Mouse (Mus musculus): Measurements from ENCODE around the gene Rasl2-9. TPM values are rescaled to one million over a fixed set of nuclear protein-coding genes. Genes with fewer than 3 reads are reported as not detected.
A peak's percentile ranks its signal among the peaks of the same experiment; 100 is the strongest.
"Not testable (repeated sequence)": the region's sequence is repeated elsewhere in the genome, so short reads cannot be mapped to it uniquely, and the experiment has no call there.

Rasl2-9 gene
- polyA plus RNA-seq, 1 experiment from 2014 or later, result 0.41 TPM

DNA sequence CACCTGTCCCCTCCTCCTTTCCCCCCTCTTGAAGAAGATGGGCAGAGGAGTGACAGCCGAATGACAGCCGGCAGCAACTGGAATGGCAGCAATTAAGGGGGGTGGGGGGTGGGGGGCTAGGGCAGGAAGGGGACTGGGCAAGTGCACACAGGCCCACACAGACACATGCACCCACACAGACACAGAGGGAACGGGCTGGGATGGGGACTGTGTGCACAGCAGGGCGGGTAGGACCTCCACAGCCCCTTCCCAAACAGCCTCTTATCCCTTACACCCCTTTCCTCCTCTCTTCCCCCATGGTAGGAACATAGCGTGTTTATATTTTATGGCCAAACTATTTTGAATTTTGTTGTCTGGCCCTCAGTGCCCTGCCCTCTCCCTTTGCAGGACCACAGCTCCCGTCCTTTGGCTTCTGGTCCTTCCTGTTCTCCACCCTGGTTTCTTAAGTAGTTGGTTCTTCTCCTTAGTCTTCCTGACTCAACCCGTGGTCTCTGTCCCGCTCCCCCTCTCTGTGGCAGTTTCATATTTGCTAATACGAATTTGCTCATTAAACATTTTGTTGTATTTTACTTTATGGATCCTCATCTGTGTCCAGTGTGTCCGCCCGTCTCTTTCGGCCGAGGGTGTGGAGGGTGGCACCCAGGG lies 46.3 kb downstream of the Rasl2-9 start:
- H3K4me1 ChIP-seq, H3K27me3 ChIP-seq, H3K9me3 ChIP-seq: not testable (repeated sequence)
- 53% methylated on average over 9 of the region's 13 CpGs for WGBS
- Histone ChIP-seq H3K4me2 (replicated peaks) (peak overlapping the region; percentile 83), H3K9ac (replicated peaks) (peak overlapping the region; percentile 44; the same call in 1 of the 2 replicates), H3K4me3 (peak overlapping the region; percentile 99), H3K36me3 (peaks cover 55% of the 10 kb centered on the region), H3K27ac (replicated peaks) (peak overlapping the region; percentile 89)
- peak; percentile 19 for ATAC-seq (ENCODE audit: low FRiP score, low read depth)

GRCm38 (mm10) chr7:5076931-5077330 lies 48.8 kb downstream of the Rasl2-9 start:
- no peak overlapping the region for H3K4me3 ChIP-seq
- H3K9me3 ChIP-seq, result no peaks in the 10 kb centered on the region
- no peak overlapping the region for H3K27ac ChIP-seq (replicated peaks)
- H3K9ac ChIP-seq (replicated peaks), result no peak overlapping the region
- H3K4me2 ChIP-seq (replicated peaks), result no peak overlapping the region
- H3K27me3 ChIP-seq, result no peaks in the 10 kb centered on the region
- no peak for ATAC-seq (ENCODE audit: low FRiP score, low read depth)
- peaks cover 68% of the 10 kb centered on the region for H3K36me3 ChIP-seq
- 94% methylated on average over 2 of the region's 2 CpGs for WGBS
- peaks cover 10% of the 10 kb centered on the region for H3K4me1 ChIP-seq

GRCm38 (mm10) chr7:5074984-5075383 lies 50.8 kb downstream of the Rasl2-9 start:
- H3K4me2 ChIP-seq (replicated peaks), result no peak overlapping the region
- no peaks in the 10 kb centered on the region for H3K27me3 ChIP-seq
- no peak overlapping the region for H3K9ac ChIP-seq (replicated peaks)
- no peaks in the 10 kb centered on the region for H3K9me3 ChIP-seq
- H3K4me1 ChIP-seq, result no peaks in the 10 kb centered on the region
- no peak for ATAC-seq (ENCODE audit: low FRiP score, low read depth)
- H3K36me3 ChIP-seq, result peaks cover 87% of the 10 kb centered on the region
- 90% methylated on average over 5 of the region's 5 CpGs for WGBS
- no peak overlapping the region for H3K27ac ChIP-seq (replicated peaks)
- H3K4me3 ChIP-seq, result no peak overlapping the region

Small RNA genes within 50 kb of the gene (microRNA-seq; reads per million reads assigned to microRNA genes)
- not detected for gene Gm26217

Other genes with a start within 250 kb of the Rasl2-9 start
- 0.68 and 0.80 TPM in 2 replicates for gene Isoc2a, start 248.8 kb downstream of the Rasl2-9 start, polyA plus RNA-seq (2016; fragmentation: Nextera tagmentation; extraction: Ambion mirVana)
- gene Gm36210, start 219.4 kb downstream of the Rasl2-9 start, polyA plus RNA-seq (2016; fragmentation: Nextera tagmentation; extraction: Ambion mirVana), result not detected in 2 replicates
- gene Zfp628, start 210.7 kb downstream of the Rasl2-9 start, polyA plus RNA-seq (2016; fragmentation: Nextera tagmentation; extraction: Ambion mirVana), result 4.7 and 4.9 TPM in 2 replicates
- 15.1 and 16.6 TPM in 2 replicates for gene Nat14, start 203.9 kb downstream of the Rasl2-9 start, polyA plus RNA-seq (2016; fragmentation: Nextera tagmentation; extraction: Ambion mirVana)
- 1.6 and 2.0 TPM in 2 replicates for gene Ssc5d, start 200.2 kb downstream of the Rasl2-9 start, polyA plus RNA-seq (2016; fragmentation: Nextera tagmentation; extraction: Ambion mirVana)
- gene Sbk2, start 161.5 kb downstream of the Rasl2-9 start, polyA plus RNA-seq (2016; fragmentation: Nextera tagmentation; extraction: Ambion mirVana), result 0.18 TPM in 1 of 2 replicates, not detected in the other
- 0.14 TPM in 1 of 2 replicates, not detected in the other for gene Sbk3, start 154.8 kb downstream of the Rasl2-9 start, polyA plus RNA-seq (2016; fragmentation: Nextera tagmentation; extraction: Ambion mirVana)
- 60.9 and 68.8 TPM in 2 replicates for gene Zfp579, start 129.8 kb downstream of the Rasl2-9 start, polyA plus RNA-seq (2016; fragmentation: Nextera tagmentation; extraction: Ambion mirVana)
- 7.5 and 9.3 TPM in 2 replicates for gene Zfp524, start 111.5 kb downstream of the Rasl2-9 start, polyA plus RNA-seq (2016; fragmentation: Nextera tagmentation; extraction: Ambion mirVana)
- gene Fiz1, start 111.3 kb downstream of the Rasl2-9 start, polyA plus RNA-seq (2016; fragmentation: Nextera tagmentation; extraction: Ambion mirVana), result 69.0 and 73.4 TPM in 2 replicates
- gene Gm44973, start 110.5 kb downstream of the Rasl2-9 start, polyA plus RNA-seq (2016; fragmentation: Nextera tagmentation; extraction: Ambion mirVana), result 0.25 TPM in 1 of 2 replicates, not detected in the other
- gene Zfp865, start 105.6 kb downstream of the Rasl2-9 start, polyA plus RNA-seq (2016; fragmentation: Nextera tagmentation; extraction: Ambion mirVana), result 7.6 and 7.9 TPM in 2 replicates
- gene Ccdc106, start 105.4 kb downstream of the Rasl2-9 start, polyA plus RNA-seq (2016; fragmentation: Nextera tagmentation; extraction: Ambion mirVana), result 11.1 and 15.6 TPM in 2 replicates
- not detected in 2 replicates for gene 4632433K11Rik, start 91.8 kb downstream of the Rasl2-9 start, polyA plus RNA-seq (2016; fragmentation: Nextera tagmentation; extraction: Ambion mirVana)
- gene Zfp784, start 87.5 kb downstream of the Rasl2-9 start, polyA plus RNA-seq (2016; fragmentation: Nextera tagmentation; extraction: Ambion mirVana), result 5.4 and 5.8 TPM in 2 replicates
- 54.6 and 56.3 TPM in 2 replicates for gene Zfp580, start 74.4 kb downstream of the Rasl2-9 start, polyA plus RNA-seq (2016; fragmentation: Nextera tagmentation; extraction: Ambion mirVana)
- 148 and 160 TPM in 2 replicates for gene U2af2, start 63.8 kb downstream of the Rasl2-9 start, polyA plus RNA-seq (2016; fragmentation: Nextera tagmentation; extraction: Ambion mirVana)
- gene Epn1, start 45.7 kb downstream of the Rasl2-9 start, polyA plus RNA-seq (2016; fragmentation: Nextera tagmentation; extraction: Ambion mirVana), result 67.3 and 69.8 TPM in 2 replicates
- gene Rfpl4, start 9.0 kb downstream of the Rasl2-9 start, polyA plus RNA-seq (2016; fragmentation: Nextera tagmentation; extraction: Ambion mirVana), result not detected in 2 replicates
- not detected in 2 replicates for gene Vmn1r55, start 23.7 kb upstream of the Rasl2-9 start, polyA plus RNA-seq (2016; fragmentation: Nextera tagmentation; extraction: Ambion mirVana)
- not detected in 2 replicates for gene Vmn1r56, start 70.8 kb upstream of the Rasl2-9 start, polyA plus RNA-seq (2016; fragmentation: Nextera tagmentation; extraction: Ambion mirVana)
- not detected in 2 replicates for gene Vmn1r57, start 92.5 kb upstream of the Rasl2-9 start, polyA plus RNA-seq (2016; fragmentation: Nextera tagmentation; extraction: Ambion mirVana)
- not detected in 2 replicates for gene Gm5065, start 224.6 kb upstream of the Rasl2-9 start, polyA plus RNA-seq (2016; fragmentation: Nextera tagmentation; extraction: Ambion mirVana)
- not detected in 2 replicates for gene Nlrp2, start 225.1 kb upstream of the Rasl2-9 start, polyA plus RNA-seq (2016; fragmentation: Nextera tagmentation; extraction: Ambion mirVana)